Mouse (Mus musculus) thymus, adult 2 months (tissue): ENCODE measurements around the gene Dapl1.

Experiments used
- CTCF ChIP-seq: fragments of 200-500 bp; IDR thresholded peaks from 2 replicates; pipeline ENCODE4 v1.5.1; 2012; ENCODE audit warnings: mild to moderate bottlenecking, control low read depth, low read length, moderate library complexity, borderline replicate concordance; ENCODE audit not compliant: control insufficient read depth, poor library complexity, insufficient read depth; ENCODE audit errors: extremely low read depth
- POLR2A ChIP-seq: fragments of 200-500 bp; IDR thresholded peaks from 2 replicates; pipeline ENCODE4 v1.6.1; 2012; ENCODE audit warnings: mild to moderate bottlenecking, low read length, control low read depth, moderate library complexity; ENCODE audit not compliant: control insufficient read depth, poor library complexity, insufficient read depth; ENCODE audit errors: extremely low read depth

DNA sequence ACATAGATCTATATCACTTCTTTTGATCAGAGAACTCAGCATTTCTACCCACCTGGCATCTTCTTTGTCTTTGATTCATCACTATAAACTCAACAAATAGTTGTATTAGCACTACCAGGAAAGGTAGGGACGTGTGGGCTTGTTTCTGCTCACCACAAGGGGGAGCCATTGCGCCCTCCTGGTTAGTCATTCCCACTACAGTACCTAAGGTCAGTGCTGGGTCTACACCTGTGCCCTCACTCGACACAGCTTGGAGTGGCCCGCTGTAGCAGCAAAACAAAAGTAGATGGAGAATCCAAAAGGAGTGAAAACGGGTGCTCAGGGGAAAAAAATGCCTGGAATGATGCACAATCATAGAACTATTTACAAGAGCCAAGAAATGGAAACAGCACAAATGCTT, 44.0 kb upstream of the Dapl1 start:
- TF ChIP-seq CTCF (peak; percentile 76; the same call in 1 of the 2 replicates), POLR2A (no peak)
